Mouse (Mus musculus) urinary bladder, adult 2 months (tissue): ENCODE measurements at regions not wholly inside any gene's neighbourhood (a gene's known extent, or its start where the extent isn't known, plus 50 kb on each side); places are given as distances from the start of the nearest gene placed in this dataset.

Experiments used
- DNase-seq: peaks from one replicate; pipeline ENCODE4 v3.0.0; 2022; ENCODE audit warnings: low spot score

DNA sequence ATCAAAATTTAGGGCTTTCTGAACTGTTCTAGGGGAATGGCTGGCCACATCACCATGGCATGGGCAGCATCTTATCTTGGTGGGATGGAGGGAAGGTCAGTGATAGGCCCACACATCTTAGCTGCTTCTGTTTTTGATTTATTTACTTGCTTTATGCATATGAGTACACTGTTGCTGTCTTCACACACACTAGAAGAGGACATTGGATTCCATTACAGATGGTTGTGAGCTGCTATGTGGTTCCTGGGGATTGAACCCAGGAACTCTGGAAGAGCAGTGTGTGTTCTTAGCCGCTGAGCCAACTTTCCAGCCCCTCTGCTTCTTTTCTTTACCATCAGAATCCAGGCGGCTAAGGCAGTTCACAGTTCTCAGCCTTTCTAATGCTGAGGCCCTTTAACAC is 260.4 kb downstream of the Dact1 start:
- DNase-seq = no peak

DNA sequence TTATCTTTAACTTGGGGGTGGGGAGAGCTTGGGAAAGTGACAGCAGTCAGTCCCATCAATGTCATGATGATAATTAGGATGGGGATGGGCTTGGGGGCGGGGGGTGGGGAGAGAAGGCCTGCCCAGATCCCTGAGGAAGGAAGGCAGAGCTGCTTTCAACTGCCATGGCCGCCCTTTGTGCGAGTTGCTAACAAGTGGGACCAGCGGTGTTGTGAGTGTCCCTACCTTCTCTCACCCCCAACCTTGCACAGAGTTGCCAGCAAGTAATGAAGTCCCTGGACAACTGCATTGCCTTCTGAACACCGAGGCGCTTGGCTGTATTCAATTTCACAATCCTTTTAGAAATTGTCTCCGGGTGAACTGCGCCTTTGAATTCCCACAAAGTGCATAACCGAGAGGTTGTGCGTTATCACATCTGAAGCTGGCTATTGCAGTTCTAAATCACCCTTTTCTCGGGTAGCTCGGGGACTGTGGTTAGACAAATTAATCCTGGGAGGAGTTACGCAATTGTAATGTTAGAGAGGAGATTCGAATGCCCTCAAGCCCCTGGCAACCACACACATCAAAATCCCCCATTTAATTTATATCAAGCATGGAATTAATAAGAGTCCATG is 257.9 kb upstream of the Daam1 start:
- DNase-seq = no peak

DNA sequence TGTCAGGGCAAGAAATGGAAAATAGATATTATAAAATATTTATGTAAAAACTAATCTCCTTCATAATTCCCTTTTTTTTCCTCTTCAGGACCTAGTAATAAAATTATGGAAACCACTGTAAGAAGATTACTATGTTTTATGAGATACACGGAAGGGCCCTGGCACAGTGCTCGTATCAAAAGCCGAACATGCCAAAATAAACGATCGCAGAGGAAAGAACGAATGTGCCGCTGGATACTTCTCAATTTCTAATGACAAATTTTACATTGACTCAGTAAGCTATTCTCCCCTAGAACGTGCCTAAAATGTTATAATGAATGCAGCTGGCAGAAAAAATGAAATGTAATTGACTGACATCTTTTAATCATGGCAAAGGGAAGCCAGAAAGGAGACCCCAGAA is 257.4 kb upstream of the Daam1 start:
- no peak for DNase-seq

DNA sequence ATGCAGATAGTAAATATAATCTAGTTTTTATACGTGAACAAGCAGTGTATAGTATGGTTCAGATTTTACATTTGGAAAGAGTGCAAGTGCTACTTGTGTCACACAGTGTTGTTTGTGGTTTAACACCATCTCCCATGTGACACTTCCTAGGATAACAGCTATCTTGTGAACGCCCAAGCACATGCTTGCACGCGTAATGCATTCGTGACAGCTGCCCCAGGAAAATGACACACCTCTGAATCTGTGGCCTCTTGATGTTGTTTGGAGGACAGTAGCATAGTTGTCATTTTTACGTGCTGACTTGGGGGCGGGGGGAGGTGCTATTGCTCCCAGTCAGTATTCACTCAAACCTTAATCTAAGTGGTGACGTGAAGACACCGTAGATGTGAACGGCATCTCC is 256.2 kb upstream of the Daam1 start:
- DNase-seq = no peak

DNA sequence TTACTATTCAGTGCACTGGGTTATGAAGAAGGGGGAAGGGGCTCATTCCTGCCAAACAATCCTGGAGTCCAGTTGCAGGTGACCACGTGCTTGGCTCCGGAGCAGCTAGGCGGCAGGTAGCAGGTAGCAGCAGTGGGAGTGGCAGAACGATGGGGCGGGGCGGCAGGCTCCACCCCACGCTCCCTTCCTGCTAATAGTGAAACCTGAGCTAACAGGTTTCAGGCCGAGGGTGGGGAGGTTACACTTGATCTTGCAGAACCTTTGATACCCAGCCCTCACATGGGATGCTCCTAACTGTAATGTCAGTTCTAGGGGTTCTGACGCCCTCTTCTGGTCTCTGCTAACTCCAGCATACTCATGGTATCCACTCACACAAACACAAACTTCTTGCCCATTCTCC is 253.5 kb upstream of the Daam1 start:
- peak; percentile 31 for DNase-seq

DNA sequence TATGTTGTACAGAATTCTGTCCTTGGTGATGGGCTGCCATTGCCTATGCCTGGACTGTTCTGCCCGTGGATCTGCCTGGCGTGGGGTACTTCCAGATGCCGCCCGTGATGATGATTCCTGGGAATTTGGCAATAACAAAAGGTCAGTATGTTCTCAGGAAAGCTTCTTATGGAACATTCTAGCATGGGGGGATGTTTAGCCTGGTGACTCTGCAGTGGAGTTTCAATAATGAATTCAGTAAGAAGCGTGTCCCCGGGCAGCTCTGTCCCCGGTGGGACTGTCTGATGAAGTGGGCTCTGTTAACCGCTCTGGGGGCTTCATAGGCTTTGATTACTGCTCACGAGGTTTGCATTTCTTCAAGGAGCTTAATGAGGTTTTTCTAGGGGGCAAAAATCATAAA is 252.9 kb upstream of the Daam1 start:
- DNase-seq = no peak

DNA sequence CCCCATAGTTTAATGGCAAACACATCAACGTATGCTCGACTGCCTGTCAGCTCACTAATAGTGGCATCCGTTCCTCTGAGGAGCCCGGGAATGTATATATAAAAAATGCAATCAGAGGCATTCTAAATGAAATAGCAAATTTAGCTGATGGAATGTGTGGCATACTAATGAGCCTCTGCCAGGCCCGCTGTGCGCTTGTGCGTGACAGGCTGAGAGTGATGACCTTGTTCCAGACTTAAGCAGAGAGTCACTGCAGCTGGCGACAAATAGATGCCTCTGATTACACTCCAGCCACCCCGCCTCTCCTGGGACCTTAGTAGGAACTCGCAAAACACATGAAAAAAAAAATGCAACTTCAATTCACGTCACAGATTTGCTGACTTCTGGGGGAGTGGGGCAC is 252.0 kb upstream of the Daam1 start:
- DNase-seq = no peak

DNA sequence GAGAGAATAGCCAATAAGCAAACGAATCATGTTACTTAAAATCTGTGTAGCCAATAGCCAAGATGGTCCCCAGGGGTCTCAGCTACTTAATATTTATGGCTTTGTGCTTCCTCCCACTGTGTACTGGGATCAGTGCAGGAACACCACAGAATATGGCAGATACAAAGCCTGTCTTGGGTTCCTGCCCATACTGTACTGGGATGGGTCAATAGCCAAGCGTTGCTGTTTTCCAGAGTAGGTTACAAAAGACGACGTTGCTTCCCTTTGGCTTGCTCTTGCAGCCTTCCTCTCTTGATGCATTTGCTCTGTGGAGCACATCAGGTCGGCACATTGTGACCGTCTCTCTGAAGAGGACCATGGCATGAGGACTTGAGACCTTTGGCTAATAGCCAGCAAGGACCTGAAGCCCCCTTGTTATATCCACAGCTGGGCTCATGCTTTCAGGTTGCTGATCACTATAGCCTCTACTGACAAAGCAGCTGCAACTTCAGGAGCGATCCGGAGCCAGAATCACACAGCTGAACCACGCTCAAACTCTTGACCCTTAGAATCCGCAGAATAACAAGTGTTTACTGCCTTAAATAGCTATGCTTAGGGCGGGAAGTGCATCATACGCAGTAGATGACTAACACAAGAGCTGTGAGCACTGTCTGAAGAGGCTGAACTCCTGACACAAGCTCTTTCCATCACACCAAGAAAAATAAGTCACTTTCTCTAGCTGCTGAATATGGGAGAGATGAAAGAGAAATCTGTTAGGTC is 250.2 kb upstream of the Daam1 start:
- no peak for DNase-seq

DNA sequence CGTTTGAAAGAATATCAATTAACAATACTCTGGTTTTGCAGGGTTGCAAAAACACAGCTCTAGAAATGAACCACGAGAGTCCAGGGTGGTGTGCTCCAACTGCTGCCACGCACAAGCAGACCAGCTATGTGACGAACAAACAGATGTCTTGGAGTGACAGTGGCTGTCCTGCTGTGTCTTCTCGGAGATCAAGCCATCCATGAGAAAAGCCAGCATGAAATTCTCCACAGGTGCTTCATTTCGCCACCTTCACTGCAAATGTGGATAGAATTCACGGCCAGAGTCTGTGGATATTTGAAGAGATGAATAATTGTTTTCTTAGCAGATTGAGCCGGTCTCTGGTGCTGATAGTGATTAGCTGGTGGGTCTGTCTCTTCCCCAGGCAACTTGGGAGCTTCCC is 246.3 kb upstream of the Daam1 start:
- DNase-seq = no peak

DNA sequence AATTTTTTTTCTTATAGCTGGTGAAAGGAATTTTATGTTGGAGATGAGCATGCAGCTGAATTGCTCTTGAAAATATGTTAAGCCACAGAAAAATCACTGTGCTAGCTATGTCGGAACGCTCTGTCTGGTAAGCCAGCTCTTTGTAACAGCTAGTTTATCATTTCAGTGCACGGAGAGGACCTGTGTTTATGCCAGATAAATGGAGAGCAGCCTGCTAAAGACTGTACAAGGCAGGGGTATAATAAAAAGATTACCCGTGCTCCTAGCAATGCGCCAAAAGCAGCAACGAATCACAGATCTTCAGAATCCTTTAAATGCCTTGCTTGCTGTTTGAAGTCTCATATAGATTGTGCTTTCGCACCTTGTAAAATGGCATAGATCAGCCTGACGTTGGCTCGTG is 232.2 kb upstream of the Daam1 start:
- no peak for DNase-seq

DNA sequence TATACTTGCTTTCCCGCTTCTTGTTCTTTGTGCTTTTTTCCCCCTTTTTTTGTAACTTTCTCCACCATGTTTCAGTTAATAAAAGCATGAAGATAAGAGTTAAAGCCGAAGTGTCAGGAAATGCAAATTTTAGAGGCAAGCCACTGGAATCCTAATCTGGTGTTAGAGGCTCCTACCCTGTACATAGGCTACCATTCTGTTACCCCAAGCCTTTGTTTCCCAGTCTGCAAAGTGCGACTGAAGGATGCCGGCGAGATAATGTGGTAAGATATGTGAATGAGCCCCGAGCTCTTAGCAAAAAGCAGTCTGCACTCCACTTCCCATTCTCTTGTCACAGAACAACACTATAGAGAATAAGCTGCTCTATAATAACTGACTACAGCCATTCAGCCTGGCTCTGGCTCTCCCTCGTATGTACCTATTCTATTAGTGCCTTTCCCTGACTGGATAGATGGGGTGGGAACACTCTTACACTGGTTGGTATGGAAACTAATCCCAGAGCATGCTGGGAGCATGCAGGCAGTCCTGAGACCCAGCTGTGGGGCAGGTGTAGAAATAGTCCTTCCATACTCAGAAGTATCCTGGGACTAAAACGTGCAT is 229.7 kb upstream of the Daam1 start:
- DNase-seq = no peak

DNA sequence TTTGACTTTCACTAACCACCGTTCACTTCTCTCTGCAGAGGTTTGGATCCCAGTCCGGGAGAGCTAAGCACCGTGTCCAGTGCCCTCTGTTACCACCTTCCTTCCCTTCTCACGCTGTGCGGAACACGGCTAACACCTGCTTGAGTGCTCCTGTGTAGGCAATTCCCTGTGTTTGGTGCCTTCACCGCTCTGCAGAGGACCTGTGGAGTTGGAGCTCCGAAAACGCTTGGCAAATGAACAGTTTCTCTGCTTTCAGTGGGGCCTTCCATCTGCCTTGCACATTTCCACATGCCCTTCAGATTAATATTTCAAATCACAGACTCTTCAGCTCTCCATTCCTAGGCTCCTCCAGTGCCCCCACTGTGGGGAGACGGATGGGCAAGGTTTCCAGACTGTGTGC is 227.7 kb upstream of the Daam1 start:
- DNase-seq = no peak

DNA sequence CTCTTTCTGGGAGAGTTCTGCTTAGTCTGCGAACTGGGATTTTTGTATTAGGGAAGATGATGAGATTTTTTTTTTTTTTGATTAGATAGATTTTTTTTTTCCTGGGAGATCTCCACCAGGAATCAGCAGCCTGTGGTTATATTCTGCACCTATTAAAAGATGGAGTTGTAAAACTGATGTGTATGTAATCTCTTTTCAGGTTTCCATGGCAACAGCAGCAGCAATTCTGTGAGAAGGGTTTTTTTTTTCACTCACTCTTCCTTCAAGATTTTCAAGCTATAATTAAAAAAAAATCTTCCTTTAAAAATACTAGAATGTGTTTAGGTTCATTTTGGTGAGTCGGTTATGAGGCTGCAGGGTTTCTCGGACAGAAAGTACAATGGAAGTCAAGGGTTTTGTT is 224.5 kb upstream of the Daam1 start:
- DNase-seq = no peak

DNA sequence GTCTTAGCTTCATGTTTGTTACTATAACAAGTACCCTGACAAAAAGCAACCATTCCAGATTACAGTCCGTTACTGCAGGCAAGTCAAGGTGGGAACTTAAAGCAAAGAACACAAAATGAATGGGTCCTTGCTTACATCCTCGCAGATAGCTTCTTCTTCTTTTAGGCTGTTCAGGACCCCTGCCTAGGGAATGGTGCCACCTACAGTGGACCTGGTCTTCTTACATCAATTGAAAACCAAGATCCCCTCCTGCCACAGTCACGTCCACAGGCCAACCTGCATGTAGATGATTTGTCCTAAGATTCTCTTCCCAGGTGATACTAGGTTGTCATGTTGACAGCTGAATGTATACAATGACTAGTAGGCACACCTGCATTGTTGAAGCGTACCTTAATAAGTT is 222.9 kb upstream of the Daam1 start:
- no peak for DNase-seq

DNA sequence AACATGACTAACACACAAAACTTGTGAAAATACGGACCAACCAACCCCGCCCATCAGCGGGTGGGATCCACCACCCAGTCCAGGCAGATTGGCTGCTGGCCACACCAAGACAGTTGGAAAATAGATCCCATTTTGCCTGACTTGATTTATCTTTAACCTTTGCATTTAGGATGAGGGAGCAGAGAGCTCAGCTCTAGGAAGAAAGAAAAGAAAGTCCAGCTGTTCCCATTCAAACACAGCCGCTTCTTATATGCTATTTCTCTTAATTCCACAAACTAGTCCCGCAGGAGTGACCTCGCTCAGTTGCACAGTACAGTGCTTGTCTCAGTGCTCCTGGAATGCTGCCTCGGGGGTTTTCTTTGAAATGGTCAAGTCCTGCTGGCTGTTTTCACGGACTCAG is 217.6 kb upstream of the Daam1 start:
- no peak for DNase-seq

DNA sequence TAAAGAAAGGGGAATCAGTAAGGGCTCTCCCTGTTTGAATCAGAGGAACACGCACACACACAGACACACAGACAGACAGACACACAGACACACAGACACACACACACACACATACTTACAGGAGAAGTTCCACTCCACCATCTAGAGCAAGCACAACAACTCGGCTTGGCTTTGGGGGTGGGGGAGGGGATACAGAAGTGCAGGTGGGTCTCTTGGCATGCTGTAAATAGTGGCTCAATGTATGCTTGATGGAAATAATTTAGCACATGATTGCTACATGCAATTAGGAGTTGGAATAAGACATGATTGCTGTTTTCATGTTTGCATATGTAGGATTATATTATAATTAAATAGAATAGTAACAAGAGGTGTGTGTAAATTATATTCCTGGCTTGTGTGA is 215.9 kb upstream of the Daam1 start:
- no peak for DNase-seq

DNA sequence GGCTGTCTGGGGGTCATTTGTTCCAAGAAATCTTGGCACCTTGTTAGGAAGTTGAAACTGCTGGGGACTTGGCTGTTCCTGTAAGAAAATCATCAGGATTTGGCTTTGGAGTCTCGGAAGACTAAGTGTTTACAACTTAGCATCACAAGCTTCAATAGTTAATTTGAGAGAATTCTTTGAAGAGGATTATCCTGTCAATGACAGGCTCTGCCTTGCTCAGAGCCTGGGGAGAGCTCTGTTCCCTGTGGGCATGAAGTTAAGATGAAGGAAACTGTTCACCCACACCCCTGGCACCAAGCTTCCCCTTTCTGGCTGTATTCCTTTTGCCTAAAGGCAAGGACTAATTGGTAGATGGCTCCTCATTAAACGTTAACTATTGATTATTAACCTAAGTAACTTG is 215.5 kb upstream of the Daam1 start:
- DNase-seq = no peak

DNA sequence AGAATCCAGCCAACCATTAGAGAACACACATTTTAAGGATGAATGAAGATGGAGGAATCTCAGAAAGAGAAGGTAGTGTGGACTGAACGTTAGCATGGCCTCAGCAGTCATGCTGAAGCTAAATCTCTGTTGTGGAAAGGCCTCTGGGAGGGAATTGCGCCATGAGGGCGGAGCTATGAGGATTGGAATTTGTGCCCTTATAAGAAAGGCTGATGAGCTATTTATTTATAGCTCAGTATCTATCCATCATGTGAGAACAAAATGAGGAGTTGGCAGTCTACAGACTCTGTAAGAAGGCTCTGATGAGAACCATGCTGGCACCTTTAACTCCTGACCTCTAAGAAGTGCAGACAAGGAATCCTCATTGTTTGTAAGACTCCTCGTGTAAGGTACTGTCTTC is 214.8 kb upstream of the Daam1 start:
- no peak for DNase-seq

DNA sequence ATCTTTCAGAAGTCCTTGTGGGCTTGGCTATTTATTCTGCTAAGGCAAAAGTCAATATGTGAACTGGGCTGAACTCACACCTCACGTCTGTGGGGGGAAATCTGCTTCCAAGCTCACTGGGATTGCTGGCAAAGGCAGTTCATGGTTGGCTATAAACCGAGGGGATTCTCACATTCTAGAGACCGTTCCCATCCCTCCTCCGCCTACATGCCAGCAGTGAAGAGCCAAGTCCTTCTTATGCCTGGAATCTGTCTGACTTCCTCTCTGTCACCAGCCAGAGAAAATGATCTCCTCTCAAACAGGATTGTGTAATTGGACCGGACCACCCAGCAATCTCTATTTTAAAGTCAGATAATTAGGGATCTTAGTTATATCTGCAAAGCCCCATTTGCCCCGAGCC is 212.4 kb upstream of the Daam1 start:
- no peak for DNase-seq

DNA sequence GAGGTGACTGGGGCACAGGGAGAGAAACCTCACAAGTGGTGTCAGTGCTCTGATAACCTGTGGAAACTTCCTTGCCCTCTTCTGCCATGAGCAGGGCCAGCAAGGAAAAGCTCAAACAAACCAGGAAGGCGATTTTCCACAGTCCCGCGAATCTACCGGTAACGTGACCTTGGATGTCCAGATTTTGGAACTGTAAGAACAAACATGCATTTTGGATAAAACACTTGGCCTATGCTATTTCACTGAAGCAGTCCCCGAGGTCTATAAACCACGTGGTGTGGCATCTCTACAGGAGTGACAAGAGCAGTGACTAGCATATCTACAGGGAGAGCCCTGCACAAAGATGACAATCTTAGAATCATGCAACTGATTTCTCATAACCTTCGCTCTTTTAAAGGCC is 211.9 kb upstream of the Daam1 start:
- DNase-seq = no peak

DNA sequence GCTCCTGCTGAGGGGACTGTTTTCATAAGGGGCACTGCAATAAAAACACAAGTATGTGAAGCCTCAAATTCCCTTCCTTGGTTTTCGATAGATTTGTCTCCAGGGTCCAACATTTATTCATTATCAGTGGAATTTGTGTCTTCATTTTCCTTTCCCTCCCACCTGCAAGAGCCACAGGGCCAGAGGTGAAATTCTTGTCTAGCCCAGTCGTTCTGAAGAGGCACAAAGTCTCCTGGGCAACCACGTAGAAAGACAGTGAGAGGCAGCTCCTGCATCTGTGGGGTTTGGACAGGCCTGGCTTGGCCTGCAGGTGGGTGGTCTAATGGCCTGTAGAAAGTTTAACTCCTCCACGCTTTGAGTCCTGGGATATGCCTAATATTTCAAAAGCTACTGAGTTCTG is 211.3 kb upstream of the Daam1 start:
- no peak for DNase-seq

DNA sequence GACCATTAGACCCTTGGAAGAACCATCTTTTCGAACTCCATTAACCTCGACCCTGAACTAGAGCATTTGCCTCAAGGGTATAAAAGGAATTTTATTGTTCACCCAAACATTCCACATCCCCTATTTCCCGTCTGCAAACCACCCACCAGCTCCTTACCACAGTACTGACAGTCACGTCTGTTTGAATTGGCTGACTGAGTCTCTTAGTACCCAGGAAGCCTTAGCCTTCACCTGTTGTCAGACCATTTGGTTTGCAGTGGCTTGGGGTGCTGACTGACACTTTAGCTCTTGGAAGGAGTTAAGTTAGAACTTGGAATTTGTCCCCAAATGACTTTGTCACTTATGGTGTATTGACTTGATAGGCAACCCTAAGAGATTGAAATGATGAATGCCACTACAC is 209.3 kb upstream of the Daam1 start:
- no peak for DNase-seq

DNA sequence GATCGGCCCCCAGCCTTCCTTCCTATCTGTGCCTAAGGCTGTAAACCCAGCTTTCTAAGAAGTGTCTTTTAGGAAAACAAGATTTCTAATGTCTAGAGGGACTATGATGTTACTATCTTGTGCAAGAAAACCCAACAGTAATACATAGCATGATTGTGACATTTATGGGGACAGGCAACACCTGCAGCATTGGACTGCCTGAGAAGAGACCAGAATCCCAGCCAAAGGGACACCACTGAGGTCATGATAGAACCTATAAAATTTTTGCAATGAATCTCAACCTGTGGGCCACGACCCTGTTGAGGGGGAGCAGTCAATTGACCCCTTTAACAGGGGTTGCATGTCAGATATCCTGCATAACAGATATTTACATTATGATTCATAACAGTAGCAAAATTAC is 208.1 kb upstream of the Daam1 start:
- no peak for DNase-seq

DNA sequence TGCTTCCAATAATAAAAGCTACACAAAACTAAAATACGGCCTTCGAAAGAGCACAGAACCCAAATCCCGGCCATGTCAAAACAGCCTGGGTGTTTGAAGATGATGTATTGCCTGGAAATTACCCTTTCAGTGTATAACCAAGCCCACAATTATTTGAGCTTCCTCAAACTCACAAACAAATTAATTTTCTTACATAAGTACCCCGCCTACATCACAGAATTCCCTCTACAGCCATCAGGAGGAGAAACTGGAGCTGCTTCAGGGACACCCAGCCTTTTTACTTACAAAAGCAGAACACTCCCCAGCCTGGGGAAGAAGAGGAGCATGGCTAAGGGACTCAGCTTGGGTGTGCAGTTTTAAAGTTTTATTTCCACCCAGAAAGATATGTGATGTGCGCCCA is 207.6 kb upstream of the Daam1 start:
- DNase-seq = no peak
